Mouse (Mus musculus) cerebellum, adult 11 months (tissue): Measurements from ENCODE around the gene Depdc5.
"Not testable (repeated sequence)": the region's sequence is repeated elsewhere in the genome, so short reads cannot be mapped to it uniquely, and the experiment has no call there.

Experiments
- DNase-seq: peaks from one replicate; pipeline ENCODE4 v3.0.0; 2022

The Depdc5 gene

DNA sequence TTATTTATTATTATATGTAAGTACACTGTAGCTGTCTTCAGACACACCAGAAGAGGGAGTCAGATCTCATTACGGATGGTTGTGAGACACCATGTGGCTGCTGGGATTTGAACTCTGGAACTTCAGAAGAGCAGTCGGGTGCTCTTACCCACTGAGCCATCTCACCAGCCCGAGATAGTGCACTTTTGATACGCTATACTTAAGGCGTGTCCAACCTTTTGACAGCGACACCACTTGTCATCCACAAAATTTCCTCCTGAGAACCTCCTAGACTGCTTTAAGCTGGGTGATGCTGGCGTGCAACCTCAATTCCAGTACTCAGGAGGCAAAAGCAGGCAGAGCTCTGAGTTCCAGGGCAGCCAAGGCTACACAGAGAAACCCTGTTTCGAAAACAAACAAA lies 170.1 kb downstream of the Depdc5 start:
- not testable (repeated sequence) for DNase-seq

DNA sequence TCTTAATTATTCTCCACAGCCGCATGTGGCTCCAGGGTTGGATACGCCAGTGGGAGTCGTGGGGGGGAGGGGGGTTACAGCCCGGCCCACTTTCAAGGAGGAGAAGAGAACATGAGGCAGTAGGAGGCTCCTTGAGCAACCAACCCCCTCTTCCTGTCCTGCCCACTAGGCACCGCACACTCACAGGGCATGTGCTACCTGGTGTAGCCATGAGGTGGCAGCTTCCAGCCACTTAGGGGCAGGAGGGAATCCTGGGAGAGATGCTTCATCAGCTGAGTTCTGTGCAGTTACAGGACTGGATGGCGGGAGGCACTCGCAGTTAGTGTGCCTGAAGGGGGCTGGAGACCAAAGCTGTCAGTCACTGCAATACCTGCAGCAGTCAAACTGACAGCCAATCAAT lies 170.6 kb downstream of the Depdc5 start:
- DNase-seq, result no peak

DNA sequence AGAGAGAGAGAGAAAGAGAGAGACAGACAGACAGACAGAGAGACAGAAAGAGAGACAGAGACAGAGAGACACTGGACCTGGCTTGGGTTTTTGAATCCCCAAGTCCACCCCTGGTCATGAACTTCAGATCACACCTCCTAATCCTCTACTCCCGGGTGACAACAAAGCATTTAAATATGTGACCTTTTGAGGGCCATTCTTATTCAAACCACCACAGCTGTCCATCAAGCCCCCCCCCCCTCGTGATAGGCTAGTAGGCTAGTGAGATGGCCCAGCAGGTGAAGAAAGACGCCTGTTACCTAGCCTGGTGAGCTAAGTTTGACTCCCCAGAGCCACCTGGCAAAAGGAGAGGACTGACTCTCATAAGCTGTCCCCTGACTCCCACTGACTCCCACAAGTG lies 171.4 kb downstream of the Depdc5 start:
- DNase-seq, result no peak

DNA sequence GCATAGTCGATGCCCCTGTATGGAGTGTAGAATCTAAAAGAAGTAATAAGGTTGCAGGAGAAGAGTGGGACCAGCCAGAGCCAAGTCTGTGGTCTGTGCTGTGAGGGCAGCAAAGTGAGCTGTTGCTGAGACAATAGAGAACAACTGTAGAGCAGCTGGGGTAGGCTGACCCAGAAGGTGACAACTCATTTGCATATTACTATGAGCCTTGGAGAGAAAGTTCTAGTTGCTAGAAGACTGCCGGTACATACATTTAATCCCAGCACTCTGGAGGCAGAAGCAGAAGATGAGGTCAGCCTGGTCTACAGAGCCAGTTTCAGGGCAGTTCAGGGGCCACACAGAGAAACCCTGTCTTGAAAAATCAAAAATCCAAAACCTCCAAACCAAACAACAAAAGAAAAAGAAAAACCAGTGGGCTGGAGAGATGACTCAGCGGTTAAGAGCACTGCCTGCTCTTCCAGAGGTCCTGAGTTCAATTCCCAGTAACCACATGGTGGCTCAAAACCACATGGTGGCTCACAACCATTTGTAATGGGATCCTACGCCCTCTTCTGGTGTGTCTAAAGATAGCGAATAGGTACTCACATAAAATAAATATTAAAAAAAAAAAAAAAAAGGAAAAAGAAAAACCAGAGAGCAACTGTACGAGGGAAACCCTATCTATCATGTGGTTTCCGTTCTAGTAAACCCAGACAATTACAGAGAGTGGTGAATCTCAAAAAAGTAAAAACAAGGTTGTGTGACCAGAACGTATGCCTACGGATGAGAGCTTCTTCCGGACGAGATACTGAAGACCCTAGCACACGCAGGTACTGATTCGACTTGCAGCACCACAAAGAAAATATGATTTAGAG lies 175.4 kb downstream of the Depdc5 start:
- DNase-seq, result no peak

DNA sequence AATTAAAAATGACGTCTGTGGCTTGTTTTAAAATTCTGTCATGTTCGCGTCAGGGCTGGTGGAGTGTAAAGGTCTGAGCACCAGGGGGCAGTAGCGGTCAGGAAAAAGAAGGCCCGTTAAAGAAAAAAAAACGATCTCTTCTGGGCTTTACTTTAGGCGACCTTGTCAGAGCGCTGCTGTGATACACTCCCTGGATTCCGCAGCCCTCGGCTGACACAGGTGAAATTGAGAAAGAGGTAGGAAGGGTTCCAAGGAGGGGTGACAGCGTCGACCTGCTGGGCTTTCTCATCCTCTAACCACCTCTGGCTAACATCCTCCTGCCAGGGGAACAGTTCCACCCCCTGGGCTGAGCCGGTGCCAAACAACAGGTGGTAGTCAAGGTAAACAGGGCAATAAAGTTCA lies 176.0 kb downstream of the Depdc5 start:
- peak; percentile 50 for DNase-seq

DNA sequence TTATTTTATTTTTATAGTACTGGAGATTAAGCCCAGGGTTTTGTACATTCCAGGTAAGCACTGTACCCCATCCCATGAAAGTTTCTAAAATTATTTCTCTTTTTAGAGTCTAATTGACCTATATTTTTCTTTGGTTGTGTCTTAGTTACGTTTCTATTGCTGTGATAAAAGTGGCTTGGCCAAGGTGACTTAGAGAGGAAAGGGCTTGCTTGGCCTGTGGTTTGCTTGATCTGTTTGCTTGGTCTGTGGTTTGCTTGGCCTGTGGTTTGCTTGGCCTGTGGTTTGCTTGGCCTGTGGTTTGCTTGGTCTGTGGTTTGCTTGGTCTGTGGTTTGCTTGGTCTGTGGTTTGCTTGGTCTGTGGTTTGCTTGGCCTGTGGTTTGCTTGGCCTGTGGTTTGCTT lies 177.2 kb downstream of the Depdc5 start:
- not testable (repeated sequence) for DNase-seq

DNA sequence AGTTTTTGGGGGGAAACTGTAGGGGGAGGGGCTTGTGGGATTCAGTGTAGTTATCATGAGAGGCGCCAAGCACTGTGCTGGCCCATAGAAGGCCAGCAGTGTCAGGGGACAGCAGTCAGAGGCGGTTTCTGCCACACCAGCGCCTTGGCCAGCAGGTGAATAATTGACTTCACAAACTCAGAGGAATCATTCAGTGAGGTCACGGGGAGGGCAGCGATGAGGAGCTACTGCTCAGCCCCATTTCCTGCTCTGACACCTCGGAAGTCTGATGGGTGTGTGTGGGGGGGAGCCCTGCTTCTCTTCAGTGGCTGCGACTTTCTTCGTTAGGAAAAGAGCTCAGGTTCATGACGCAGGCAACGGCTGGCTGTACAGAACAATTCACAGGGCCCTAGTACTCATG lies 179.9 kb downstream of the Depdc5 start:
- DNase-seq, result no peak
